Mouse (Mus musculus): ENCODE results near the gene Olfr792.

DNA sequence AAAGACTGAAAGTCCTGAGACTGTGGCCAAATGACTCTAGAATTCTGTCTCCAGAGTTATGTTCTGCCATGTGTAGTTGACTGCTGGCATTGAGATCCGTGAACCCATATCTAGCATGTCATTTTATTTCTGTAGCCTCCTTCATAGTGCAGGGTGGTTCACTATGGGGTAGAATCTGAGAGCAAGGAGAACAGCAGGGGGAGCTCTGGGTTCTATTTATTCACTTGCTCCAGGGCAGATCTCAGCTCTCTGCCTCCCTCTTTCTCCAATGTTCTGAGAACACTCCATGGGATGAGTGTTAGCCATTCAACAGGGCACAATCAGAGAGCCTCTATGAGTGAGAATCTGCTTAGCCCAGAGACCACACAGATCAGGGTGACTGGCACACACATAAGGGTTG, 10.4 kb downstream of the Olfr792 start:
- no peak for TF ChIP-seq CTCF (IDR thresholded peaks at IDR 0.05; ENCODE audit: borderline replicate concordance, control insufficient read depth, extremely low read depth, insufficient read depth, low read length, poor library complexity)
- TF ChIP-seq POLR2A (IDR thresholded peaks at IDR 0.05; ENCODE audit: control insufficient read depth, extremely low read depth, insufficient read depth, low read length, poor library complexity) = no peak

Data from thymus, adult 2 months (tissue).